Mouse (Mus musculus) heart, postnatal 4 days (tissue): ENCODE measurements at regions not wholly inside any gene's neighbourhood (a gene's known extent, or its start where the extent isn't known, plus 50 kb on each side); places are given as distances from the start of the nearest gene placed in this dataset.

ENCODE experiments used
- DNase-seq: peaks from one replicate; pipeline ENCODE4 v3.0.0; 2021

- no peak for DNase-seq
Observed at GRCm38 (mm10) chr15:51403581-51403980, 2481.1 kb upstream of the Gm7489 start.

DNA sequence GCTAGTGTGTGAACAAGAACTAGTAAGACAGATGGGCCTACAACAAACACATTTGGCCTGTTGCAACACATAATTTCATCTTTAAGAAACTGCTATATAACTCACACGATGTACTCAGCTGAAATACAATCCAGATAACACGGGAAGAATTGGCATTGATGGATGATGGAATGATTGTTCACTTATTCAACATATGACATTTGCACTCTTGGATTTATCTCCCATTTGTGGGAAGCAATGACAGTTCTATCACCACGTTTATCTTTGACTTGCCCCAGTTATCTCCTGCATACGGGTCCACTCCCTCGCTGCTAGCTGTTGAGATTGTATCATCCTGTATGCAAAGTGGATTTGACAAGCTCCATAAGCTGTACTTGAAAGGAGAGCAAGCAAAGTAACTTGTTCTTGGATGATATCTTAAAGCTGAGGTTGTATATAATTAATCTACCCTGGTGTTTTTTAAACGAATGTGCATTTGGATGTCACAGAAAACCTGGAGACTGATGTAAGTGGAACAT is 2474.9 kb upstream of the Gm7489 start:
- DNase-seq = no peak

DNA sequence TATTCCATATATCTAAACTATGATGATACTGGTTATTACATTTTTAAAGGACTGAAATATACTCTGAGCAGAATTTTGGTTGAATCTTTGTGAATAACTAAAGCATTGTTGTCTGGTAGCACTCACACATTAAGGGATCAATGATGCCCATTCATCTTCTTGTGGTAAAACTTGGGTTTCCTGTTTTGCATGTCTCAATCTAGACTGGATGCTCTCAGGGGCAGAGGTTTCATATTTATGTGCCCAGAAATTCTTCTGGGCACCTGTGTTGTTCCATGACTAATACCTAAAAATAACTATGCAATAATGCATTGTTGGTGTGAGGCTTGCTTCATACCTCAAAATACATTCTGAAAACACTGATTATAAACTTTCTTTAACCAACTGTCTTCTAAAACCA is 2472.7 kb upstream of the Gm7489 start:
- DNase-seq = no peak

DNA sequence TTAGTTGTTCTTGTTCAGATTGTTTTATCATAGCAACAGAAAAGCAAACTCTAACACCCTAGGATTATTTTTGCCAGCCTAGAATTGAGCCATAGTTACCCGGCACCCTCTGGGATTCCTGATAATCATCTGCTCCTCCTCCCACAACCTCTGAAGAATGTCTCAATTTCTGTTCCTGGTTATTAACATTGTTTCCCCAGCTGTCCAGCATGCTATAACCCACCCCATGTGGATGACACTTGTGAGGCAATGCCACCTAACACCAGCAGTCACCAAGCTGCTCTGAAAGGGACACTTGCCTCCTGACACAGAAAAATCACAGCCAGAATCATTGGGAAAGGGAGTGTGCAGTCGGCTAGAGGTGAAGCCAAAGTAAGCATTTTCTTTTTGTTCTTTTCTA is 2442.1 kb upstream of the Gm7489 start:
- no peak for DNase-seq

DNA sequence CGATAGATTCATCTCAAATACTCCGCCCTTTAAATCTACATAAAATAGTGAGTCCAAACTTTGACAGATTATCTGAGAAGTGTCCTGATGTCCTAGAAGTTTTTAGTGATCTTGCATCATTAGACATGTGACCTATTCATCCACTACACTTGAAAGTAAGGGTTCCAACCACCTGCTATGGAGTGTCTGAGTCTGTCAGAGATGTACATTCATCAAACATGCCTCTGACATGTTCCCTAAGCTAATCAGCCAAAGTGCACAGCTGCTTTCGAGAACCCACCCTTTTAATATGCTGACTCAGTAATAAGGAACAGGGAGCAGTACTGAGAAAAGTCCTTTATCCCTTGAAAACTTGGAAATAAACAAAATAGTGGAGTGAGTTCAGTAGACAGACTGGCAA is 2414.8 kb upstream of the Gm7489 start:
- no peak for DNase-seq

DNA sequence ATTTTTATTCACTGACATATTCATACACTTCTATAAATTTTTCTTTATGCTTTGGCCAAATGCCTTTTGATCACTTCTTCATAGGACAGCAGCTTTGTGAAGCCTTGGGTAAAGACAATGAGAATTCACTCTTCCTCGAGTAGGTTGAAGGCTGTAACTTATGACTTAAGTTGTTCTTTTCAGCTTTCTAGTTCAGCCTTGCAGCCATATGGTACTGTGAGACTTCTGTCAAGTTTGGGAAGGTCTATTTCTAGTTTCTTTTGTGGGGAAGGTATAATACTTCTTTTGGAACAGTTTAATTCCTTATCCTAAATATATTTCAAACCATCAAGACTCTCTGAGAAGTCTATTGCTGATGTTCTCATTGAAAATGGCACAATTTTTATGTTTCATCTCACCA is 2413.6 kb upstream of the Gm7489 start:
- DNase-seq = no peak

DNA sequence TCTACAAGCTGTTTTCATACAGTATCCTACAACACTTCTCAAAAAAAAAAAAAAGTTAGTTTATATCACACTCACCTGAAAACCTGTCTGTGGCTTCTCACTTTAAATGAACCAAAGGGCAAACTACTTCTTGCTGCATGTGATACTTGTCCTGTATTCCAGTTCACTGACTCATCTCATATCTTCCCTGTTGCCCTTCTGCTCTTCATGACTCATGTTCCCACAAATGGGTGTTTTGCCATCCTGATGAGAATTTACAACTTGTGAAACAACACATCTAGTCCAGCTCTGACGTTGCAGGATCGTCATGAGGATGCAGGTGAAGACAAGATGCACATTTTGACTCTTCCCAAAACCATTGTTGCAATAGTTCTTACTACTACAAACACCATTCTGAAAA is 2412.7 kb upstream of the Gm7489 start:
- no peak for DNase-seq

DNA sequence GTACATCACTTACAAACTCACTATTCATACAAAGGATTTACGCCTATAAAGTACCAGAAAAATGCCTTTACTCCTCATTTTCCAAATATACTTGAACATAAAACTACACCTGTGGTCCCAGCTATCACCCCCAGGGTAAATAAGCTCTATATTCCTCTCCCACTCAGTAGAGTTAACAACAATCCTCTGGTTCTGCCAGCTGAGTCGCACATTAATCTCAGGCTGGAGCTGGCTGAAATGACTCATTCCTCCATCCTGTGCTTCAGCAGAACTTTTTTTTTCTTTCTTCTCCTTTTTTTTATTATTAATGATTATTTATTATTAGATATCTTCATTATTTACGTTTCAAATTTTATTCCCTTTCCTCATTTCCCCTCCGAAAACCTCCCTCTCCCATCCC is 2402.8 kb upstream of the Gm7489 start:
- no peak for DNase-seq

- peak; percentile 57 for DNase-seq
Observed at GRCm38 (mm10) chr15:51484207-51484606, 2400.5 kb upstream of the Gm7489 start.

DNA sequence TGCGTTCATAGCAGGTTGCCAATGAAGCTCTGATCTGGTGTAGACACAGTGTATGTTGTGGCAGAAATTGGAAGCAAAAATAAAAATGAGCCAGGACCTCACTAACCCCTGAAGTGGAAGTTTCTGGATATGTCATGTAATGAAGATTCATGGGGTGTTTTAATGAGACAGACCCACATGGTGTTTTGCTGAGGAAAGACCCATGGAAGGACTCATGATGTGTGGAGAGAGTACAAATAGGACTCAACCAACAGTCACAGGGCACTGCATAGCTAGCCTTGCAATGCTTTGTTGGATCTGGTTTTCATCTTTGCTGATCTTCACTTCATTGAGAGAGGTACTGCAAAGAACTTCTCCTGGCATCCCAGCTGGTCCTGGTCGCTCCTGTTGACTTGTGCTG is 2399.2 kb upstream of the Gm7489 start:
- no peak for DNase-seq

DNA sequence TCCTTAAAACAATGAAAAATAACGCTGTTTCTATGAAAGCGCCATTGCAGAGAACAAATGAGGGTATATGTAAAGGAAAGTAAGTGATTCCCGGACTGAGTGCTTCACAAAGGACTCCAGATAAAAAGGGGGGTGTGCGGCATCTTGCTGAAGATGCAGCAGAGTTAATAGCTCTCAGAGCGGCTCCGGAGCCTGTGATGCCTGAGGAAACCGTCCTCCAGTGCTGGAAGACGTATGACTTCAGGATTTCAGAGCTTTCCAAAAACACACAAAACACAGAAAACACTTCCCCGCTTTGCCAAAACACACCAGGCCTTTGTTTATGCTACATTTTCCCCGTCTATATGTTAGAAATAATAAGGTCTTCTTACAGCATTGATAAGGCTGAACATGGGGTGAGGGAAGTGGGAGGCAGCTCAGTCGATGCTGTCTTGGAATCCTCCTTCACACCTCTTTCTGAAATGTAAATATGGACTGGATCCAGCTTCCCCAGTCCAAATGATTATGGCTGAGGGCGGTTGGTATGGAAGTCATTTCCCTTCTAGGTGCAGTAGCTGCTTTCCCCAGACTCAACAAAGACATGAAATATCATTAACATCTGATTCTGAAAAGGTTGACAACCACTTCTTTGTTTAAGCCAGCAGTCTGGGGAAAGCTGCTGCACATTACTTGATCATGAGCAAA is 2382.5 kb upstream of the Gm7489 start:
- no peak for DNase-seq

DNA sequence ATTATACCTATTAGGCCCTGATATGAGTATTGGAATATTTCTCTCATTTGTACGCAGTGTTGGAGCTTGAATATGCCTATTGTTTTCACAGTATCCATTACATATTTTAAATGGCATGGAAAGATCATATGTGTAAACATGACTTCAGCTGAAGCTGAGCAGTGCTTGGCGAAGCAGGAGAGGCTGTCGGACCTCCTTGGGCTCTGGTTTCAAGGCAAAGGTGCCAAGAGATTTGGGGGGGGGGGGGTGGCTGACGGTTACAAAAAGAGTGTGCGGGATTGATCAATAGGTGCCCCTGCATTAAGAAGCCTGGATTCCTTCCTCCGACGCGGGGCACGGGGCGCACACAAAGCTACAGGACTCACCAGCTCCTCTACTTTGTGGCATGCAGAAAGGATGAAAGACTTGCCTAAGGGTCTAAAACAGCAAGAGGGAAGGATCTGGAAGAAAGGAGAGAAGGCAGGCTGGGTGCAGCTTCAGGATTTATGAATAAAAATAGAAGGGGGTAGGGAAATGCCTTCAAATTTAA is 2381.9 kb upstream of the Gm7489 start:
- no peak for DNase-seq

DNA sequence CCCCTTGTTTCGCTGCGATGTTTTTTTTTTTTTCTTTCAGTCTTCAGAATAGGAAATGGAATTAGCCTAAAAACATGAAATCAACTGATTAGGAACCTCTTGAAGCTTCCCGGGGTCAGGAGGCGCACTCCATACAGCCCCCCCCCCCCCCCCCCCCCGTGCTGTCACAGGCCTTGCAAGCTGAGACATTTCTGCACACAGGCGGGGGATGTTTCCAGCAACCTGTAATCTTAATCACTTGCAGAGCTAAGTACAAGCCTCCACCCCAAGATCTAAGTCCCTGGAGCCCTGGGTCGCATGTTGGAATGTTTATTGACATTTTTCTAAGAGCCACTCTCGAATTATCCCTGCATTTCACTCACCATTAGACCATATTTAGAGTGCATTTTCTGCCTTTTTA is 2381.4 kb upstream of the Gm7489 start:
- no peak for DNase-seq

DNA sequence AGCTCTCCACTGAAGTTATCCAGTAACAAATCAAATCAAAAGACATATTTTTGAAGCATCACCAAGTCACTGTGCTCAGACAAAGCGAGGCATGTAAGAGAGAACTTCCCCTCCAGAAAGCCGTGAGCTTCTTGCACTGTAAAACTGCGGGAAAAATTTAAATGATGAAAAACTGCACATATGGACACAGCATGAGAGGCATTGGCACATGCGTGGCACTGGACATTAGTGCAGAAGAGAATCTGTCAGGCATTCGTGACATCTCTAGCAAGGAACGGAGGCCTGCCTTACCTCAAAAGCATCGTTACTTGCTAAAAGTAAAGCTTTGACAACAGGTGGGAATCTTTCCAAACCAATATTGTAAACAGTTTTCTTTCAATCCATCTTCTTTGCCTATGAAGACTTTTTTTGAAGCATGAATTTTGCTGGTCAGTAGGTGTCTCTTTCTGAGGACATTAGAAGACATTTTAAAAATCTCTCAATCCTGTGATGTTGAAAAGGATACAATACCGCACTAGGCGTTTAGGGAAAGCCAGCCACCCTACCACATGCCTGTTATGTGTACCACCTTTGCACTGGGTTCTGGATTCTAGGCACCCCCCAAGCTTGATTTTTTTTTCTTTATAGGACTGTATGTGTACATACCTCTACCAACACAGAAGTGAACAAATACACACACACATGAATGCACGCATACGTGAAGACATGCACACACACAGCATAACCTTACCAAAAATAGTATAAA is 2380.5 kb upstream of the Gm7489 start:
- DNase-seq = no peak

- no peak for DNase-seq
Observed at GRCm38 (mm10) chr15:51504789-51505188, 2379.9 kb upstream of the Gm7489 start.

DNA sequence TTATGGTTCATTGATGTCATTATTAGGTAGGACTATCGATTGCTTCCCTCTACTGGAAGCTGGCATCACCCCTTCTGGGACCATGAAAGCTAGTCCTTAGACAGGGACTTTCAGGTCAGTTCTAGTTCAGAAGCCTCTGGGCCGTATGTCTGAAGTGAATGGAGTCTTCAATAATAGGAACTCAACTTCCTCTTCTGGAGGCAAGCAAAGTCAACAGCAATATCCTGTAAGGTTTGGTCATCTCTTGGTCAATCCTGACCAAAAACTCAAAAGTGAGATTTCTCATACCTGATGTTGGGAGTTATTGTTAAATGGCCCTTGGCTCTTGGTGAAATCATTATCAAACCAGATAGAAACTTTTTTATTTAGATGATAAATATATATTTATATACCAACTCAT is 2377.6 kb upstream of the Gm7489 start:
- DNase-seq = no peak

GRCm38 (mm10) chr15:51511319-51511718 is 2373.4 kb upstream of the Gm7489 start:
- DNase-seq = no peak

DNA sequence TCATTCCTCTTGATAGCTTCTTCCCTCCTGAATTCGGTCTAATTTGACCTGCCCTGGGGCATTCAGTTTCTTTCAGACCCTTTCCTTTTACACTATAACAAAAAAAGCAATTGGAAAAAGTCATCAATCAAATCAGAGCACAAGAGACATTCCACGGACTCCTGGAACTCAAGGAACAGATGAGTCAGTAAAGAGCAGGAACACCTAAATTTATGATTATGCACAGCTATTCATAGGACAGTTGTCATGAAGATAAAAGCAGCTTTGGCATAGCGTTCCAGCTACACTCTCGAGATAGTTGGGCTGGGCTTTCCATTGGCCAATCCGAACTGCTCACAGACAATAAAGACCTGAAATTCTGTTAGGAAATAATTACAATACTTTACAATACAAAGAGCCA is 2348.4 kb upstream of the Gm7489 start:
- DNase-seq = no peak

- no peak for DNase-seq
Observed at GRCm38 (mm10) chr15:51551216-51551775, 2333.4 kb upstream of the Gm7489 start.

DNA sequence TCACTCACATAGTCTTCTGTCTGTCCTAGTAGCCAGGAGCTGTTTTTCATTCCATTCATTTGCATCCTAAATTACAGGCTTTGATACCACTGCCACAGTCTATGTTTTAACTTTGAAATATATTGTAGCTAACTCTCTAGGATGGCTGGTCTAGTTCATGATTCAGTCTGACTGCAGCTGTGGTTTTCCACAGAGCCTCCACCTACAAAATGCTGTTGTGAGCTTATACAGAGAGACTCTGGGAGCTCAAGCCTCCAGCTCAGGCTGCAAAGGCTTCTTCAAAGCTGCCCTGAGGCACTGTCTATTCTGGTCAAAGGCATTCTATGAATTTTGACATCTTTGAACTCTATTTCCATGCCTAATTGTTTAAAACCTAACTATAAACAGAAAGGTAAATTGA is 2326.5 kb upstream of the Gm7489 start:
- no peak for DNase-seq

DNA sequence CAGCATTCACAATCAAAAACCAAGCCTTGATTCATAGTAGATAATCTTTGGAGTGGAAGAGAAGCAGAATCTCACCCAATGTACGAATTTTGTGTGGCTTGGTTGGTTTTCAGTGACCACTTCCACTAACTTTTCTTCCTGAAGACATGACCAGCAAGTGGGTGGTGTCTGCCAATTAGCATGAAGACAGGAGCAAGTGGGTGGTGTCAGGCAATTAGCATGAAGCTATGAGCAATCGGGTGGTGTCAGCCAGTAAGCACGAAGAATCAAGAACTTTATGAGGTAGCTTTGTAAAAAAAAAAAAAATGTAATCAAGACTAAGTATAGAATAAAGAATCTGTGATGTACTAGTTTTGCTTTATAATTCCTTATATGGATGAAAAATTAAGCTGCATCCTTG is 2319.2 kb upstream of the Gm7489 start:
- no peak for DNase-seq

DNA sequence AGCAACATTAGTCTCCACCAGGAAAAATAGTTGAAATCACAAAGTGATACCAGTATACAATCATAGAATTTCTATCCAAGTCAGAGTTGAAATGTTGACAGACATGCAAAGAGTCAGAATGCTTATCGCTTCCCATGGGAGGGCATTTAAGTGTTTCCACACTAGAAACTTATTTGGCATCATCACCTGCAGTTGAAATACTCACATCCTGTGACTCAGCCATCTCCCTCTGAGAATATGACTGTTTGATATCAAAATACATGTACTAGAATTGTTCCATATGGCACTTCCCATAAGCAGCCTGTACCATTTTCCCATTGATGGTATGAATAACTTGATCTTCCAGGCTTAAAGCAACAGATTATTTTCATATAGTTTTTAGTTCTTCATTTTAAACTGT is 2314.1 kb upstream of the Gm7489 start:
- no peak for DNase-seq

GRCm38 (mm10) chr15:51574538-51575105 is 2310.1 kb upstream of the Gm7489 start:
- DNase-seq = peak; percentile 13
